Mouse (Mus musculus): Measurements from ENCODE around the gene Arntl2. TPM values are rescaled to one million over a fixed set of nuclear protein-coding genes. Genes with fewer than 3 reads are reported as not detected.

The Arntl2 gene
- total and polyA plus RNA-seq, 3 experiments = 16.8 to 20.6 TPM; not detected in 1

DNA sequence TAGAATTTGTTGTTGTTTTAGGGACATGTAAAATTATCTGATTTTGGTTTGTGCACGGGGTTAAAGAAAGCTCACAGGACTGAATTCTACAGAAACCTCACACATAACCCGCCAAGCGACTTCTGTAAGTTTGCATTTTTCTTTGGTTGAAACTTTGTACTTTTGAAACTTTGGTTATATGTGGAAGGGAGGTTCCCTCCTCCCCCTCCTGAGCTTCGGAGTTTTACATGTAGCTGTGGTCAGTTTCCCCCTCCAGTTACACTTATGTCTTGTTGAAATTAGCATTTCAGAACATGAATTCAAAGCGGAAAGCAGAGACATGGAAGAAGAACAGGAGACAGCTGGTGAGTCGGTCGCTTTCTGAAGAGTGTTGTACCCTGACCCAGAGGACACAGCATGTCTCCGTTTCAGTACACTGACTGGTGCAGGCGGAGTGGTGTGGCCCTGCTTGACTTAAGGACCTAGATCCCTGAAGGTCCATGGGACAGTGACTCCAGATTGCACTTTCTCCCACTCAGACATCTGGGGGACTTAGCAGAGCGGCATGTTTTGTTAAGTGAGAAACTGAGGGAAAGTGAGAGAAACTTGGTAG is 26.9 kb upstream of the Arntl2 start:
- Histone ChIP-seq H3K27ac (ENCODE audit: control insufficient read depth, low read depth, low read length) (no peak overlapping the region), H3K79me2 (ENCODE audit: control insufficient read depth, insufficient read depth, low read length, poor library complexity) (no peaks in the 10 kb centered on the region), H3K36me3 (ENCODE audit: control insufficient read depth in 1 of 2, insufficient read depth in 2 of 2, low read length in 2 of 2) (no peaks in the 10 kb centered on the region; a peak in 1 of 4 replicates), H3K9ac (ENCODE audit: control insufficient read depth, low read depth, low read length, poor library complexity, severe bottlenecking) (no peak overlapping the region), H3K27me3 (ENCODE audit: control insufficient read depth in 1 of 2, insufficient read depth in 2 of 2, low read length in 2 of 2) (no peaks in the 10 kb centered on the region), H3K9me3 (replicated peaks; ENCODE audit: insufficient read depth, low read length) (no peaks in the 10 kb centered on the region), H3K4me1 (ENCODE audit: control insufficient read depth in 1 of 2, insufficient read depth in 2 of 2, low read length in 2 of 2) (no peaks in the 10 kb centered on the region), H3K4me3 (ENCODE audit: control insufficient read depth in 1 of 2, insufficient read depth in 1 of 2, low read depth in 2 of 2, low read length in 2 of 2) (no peak overlapping the region)
- DNase-seq (ENCODE audit: low read depth, low spot score) = no peak
- TF ChIP-seq TAL1 (IDR thresholded peaks at IDR 0.05; ENCODE audit: low read length) (no peak), RAD21 (IDR thresholded peaks at IDR 0.05; ENCODE audit: low read depth, low read length) (no peak), USF1 (IDR thresholded peaks at IDR 0.05; ENCODE audit: low read depth, low read length) (no peak), POLR2AphosphoS2 (IDR thresholded peaks at IDR 0.05; ENCODE audit: low read length) (no peak), ZC3H11A (IDR thresholded peaks at IDR 0.05; ENCODE audit: low read depth, low read length) (no peak), SIN3A (IDR thresholded peaks at IDR 0.05; ENCODE audit: low read length) (no peak), KAT2A (conservative IDR thresholded peaks at IDR 0.05; ENCODE audit: low read depth, low read length) (no peak), EP300 (IDR thresholded peaks at IDR 0.05; ENCODE audit: low read depth in 1 of 2, low read length in 2 of 2) (no peak), RCOR1 (IDR thresholded peaks at IDR 0.05; ENCODE audit: low read depth, low read length) (no peak), ZNF384 (IDR thresholded peaks at IDR 0.05; ENCODE audit: low read depth, low read length) (no peak), CTCF (IDR thresholded peaks at IDR 0.05 in 2 of 3, conservative IDR thresholded peaks at IDR 0.05 in 1 of 3; ENCODE audit: control insufficient read depth in 1 of 3, insufficient read depth in 1 of 3, low read depth in 2 of 3, low read length in 3 of 3, poor library complexity in 1 of 3, severe bottlenecking in 1 of 3) (no peak), BHLHE40 (IDR thresholded peaks at IDR 0.05; ENCODE audit: borderline replicate concordance, low read depth, low read length) (no peak), MXI1 (IDR thresholded peaks at IDR 0.05; ENCODE audit: low read depth, low read length) (no peak)

DNA sequence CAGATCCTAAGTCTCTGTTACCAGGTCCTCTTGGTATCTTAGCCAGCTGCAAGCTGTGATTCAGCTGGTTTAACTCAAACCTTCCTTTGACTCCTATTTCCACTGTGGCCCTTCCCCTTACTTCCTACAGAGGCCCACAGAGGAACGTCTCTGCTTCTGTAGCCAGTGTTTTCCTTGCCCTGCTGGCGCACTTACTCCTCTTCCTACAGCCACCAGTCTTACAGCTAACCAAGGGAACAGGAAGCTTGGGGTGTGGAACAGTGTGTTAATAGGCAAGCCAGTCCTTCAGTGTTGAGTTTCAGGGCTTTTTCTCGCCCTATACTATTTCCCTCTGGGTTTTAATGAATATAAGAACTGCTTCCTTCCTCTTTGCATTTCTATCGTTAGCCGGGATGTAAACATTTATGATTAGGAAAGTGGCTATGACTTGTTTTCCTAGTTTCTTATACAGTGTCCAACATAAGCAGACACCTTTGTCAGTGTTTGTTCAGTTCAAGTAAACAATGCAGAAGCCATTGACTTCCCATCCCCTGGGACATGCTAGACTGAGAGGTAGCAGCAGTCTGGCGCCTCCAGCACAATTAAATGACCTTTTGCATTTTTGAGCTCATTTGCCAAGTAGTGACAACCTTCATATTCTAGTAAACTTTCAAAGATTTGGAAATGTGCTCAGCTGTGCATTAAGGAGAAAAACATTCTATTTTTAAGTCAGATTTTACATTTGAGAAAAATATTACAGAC is 25.7 kb upstream of the Arntl2 start:
- H3K4me3 ChIP-seq (ENCODE audit: control insufficient read depth in 1 of 2, insufficient read depth in 1 of 2, low read depth in 2 of 2, low read length in 2 of 2) = no peak overlapping the region
- no peaks in the 10 kb centered on the region for H3K4me1 ChIP-seq (ENCODE audit: control insufficient read depth in 1 of 2, insufficient read depth in 2 of 2, low read length in 2 of 2)
- no peak for TF ChIP-seq POLR2A (IDR thresholded peaks at IDR 0.05; ENCODE audit: control insufficient read depth in 1 of 2, insufficient read depth in 1 of 2, low read depth in 1 of 2, low read length in 2 of 2, poor library complexity in 1 of 2)
- TF ChIP-seq E2F4 (IDR thresholded peaks at IDR 0.05; ENCODE audit: borderline replicate concordance, low read depth, low read length) = no peak
- no peak for TF ChIP-seq POLR2AphosphoS2 (IDR thresholded peaks at IDR 0.05; ENCODE audit: low read length)
- TF ChIP-seq NELFE (IDR thresholded peaks at IDR 0.05; ENCODE audit: low read depth, low read length) = no peak
- no peak for TF ChIP-seq USF1 (IDR thresholded peaks at IDR 0.05; ENCODE audit: low read depth, low read length)
- TF ChIP-seq TCF12 (IDR thresholded peaks at IDR 0.05; ENCODE audit: low read depth, low read length) = no peak
- no peak for TF ChIP-seq TBP (IDR thresholded peaks at IDR 0.05; ENCODE audit: low read depth, low read length)
- no peak for TF ChIP-seq GABPA (IDR thresholded peaks at IDR 0.05; ENCODE audit: low read depth, low read length)
- no peak for TF ChIP-seq USF2 (IDR thresholded peaks at IDR 0.05; ENCODE audit: borderline replicate concordance in 1 of 2, insufficient read depth in 1 of 2, low read depth in 1 of 2, low read length in 2 of 2)
- TF ChIP-seq NRF1 (IDR thresholded peaks at IDR 0.05; ENCODE audit: insufficient read depth, low read depth, low read length, poor library complexity, severe bottlenecking) = no peak
- TF ChIP-seq GATA1 (IDR thresholded peaks at IDR 0.05; ENCODE audit: low read depth, low read length) = no peak
- no peak for TF ChIP-seq JUND (IDR thresholded peaks at IDR 0.05; ENCODE audit: low read depth, low read length)
- TF ChIP-seq RCOR1 (IDR thresholded peaks at IDR 0.05; ENCODE audit: low read depth, low read length) = no peak
- TF ChIP-seq MEF2A (IDR thresholded peaks at IDR 0.05; ENCODE audit: extremely low read depth, insufficient replicate concordance, low read depth, low read length, poor library complexity, severe bottlenecking) = no peak
- no peaks in the 10 kb centered on the region for H3K27me3 ChIP-seq (ENCODE audit: control insufficient read depth in 1 of 2, insufficient read depth in 2 of 2, low read length in 2 of 2)
- no peaks in the 10 kb centered on the region for H3K9me3 ChIP-seq (replicated peaks; ENCODE audit: insufficient read depth, low read length)
- H3K9ac ChIP-seq (ENCODE audit: control insufficient read depth, low read depth, low read length, poor library complexity, severe bottlenecking) = no peak overlapping the region
- DNase-seq (ENCODE audit: low read depth, low spot score) = no peak
- H3K36me3 ChIP-seq (ENCODE audit: control insufficient read depth in 1 of 2, insufficient read depth in 2 of 2, low read length in 2 of 2) = peaks cover 0 to 5% of the 10 kb centered on the region in 2 experiments; a peak in 2 of 4 replicates
- H3K27ac ChIP-seq (ENCODE audit: control insufficient read depth, low read depth, low read length) = no peak overlapping the region
- no peaks in the 10 kb centered on the region for H3K79me2 ChIP-seq (ENCODE audit: control insufficient read depth, insufficient read depth, low read length, poor library complexity)
